Mouse (Mus musculus) thymus, adult 2 months (tissue): ENCODE measurements around the gene Frat2. TPM values are rescaled to one million over a fixed set of nuclear protein-coding genes. Genes with fewer than 3 reads are reported as not detected.

ENCODE experiments used
- DNase-seq: peaks from one replicate; pipeline ENCODE4 v3.0.0; 2021
- H3K27ac ChIP-seq: fragments of 200-500 bp; 2 replicates; pipeline ENCODE4 v1.5.1; 2012; ENCODE audit warnings: low read length, control low read depth; ENCODE audit not compliant: control insufficient read depth, insufficient read depth
- H3K27me3 ChIP-seq: fragments of 200-500 bp; 2 replicates; pipeline ENCODE4 v1.6.1; 2012; ENCODE audit warnings: mild to moderate bottlenecking, low read length, moderate library complexity, mixed read lengths; ENCODE audit not compliant: control insufficient read depth, insufficient read depth
- H3K36me3 ChIP-seq: fragments of 200-500 bp; 2 replicates; pipeline ENCODE4 v1.6.1; 2012; ENCODE audit warnings: mild to moderate bottlenecking, low read length, moderate library complexity; ENCODE audit not compliant: control insufficient read depth, insufficient read depth
- H3K4me1 ChIP-seq: fragments of 200-500 bp; replicated peaks from 2 replicates; pipeline ENCODE4 v1.6.1; 2012; ENCODE audit warnings: low read length; ENCODE audit not compliant: control insufficient read depth, insufficient read depth
- H3K4me3 ChIP-seq: fragments of 200-500 bp; 2 replicates; pipeline ENCODE4 v1.5.1; 2012; ENCODE audit warnings: mild to moderate bottlenecking, low read length, control low read depth, moderate library complexity; ENCODE audit not compliant: control insufficient read depth, insufficient read depth
- CTCF ChIP-seq: fragments of 200-500 bp; IDR thresholded peaks from 2 replicates; pipeline ENCODE4 v1.5.1; 2012; ENCODE audit warnings: mild to moderate bottlenecking, control low read depth, low read length, moderate library complexity, borderline replicate concordance; ENCODE audit not compliant: control insufficient read depth, poor library complexity, insufficient read depth; ENCODE audit errors: extremely low read depth
- POLR2A ChIP-seq: fragments of 200-500 bp; IDR thresholded peaks from 2 replicates; pipeline ENCODE4 v1.6.1; 2012; ENCODE audit warnings: mild to moderate bottlenecking, low read length, control low read depth, moderate library complexity; ENCODE audit not compliant: control insufficient read depth, poor library complexity, insufficient read depth; ENCODE audit errors: extremely low read depth
- WGBS: fragments of 180-500 bp; shearing (Covaris S2); methylation state at CpG from one replicate; pipeline ENCODE4 v1.1.7; 2018; 5-methylcytosine and 5-hydroxymethylcytosine counted together
- polyA plus RNA-seq: library from polyadenylated mRNA; depleted of rRNA; stranded (reverse); fragments of >200 nt; gene quantifications from 2 replicates; pipeline ENCODE4 v1.2.3, GENCODE M21; 2012; rRNA removed

Frat2 gene
- polyA plus RNA-seq, 1 experiment, result 27.4 TPM

DNA sequence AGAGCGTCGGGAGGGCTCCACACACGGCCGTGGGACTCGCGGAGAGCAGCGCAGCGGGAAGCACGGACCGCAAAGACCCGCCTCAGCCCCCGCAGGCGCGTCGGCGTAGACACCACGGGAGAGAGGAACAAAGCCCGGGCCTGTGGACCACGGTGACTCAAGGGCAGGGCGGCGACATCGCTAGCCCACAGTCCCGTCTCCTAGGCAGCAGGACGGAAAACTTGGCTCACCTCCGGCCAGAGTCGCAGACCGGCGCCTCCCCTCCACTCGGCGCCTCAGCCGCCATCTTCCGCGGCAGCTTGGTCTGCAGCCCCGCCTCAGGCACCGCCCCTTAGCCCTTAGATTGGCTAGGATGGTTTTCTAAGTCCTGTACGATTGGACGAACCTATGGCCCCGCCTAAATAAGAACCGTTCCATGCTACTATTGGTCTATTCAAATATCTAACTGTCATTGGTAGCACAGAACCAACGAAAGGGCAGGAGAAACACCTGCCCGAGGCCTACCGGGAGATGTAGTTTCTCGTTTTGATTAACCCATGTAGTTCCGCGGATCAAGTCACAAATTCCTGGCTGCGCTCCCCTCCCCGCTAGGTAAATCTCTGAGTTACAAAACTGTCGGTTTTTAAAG, 46.1 kb downstream of the Frat2 start, which contains the start of gene Arhgap19:
TSS of gene Arhgap19 (minus strand) at position 306 of the 628 bp plus-strand sequence.
- under 1% methylated on average over 48 of the region's 48 CpGs for WGBS
- Histone ChIP-seq H3K4me1 (peaks cover 8% of the 10 kb centered on the region), H3K4me3 (peak within 1 kb of the TSS; percentile 95), H3K27ac (no peak within 1 kb of the TSS), H3K27me3 (no peaks in the 10 kb centered on the region), H3K36me3 (no peaks in the 10 kb centered on the region)
- peak; percentile 75 for TF ChIP-seq POLR2A
- 0 out of 2 replicates have a peak, but pooled peaks have one; percentile 34 for TF ChIP-seq CTCF
- DNase-seq, result peak; percentile 92

DNA sequence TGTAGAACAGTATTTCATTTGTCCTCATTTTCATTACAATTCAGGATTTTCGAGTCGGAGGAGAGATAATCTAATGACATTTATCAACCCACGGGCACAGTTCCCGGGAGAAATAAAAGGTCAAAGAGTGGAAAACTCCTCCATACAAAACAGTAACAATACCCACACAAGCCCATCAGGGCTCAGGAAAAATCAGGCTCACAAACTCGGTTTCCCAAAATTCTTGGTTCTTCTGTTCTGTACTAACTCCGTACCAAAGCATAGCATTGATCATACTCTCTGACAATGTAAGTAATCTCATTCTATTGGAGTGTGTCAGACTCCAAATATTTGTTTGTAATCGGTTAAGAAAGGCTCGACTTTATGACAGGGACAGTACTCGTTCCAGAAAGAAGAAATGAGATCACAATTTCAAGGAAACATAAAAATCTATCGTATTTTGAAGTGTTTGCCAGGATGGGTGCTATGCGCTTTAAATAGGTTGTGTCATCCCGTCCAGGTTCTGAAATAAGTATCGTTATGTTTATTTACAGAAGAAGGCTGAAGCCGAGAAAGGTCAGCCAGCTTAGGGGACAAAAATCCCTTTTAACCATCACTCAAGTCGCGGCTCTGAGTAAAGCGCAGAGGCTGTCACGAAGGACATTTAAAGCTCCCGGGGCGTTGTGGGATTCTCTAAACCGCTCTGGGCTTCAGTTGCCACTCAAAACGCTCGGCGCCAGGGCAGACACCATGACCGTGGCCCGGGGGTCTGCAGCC, 46.8 kb downstream of the Frat2 start:
- peaks cover 8% of the 10 kb centered on the region for H3K4me1 ChIP-seq
- 11% methylated on average over 26 of the region's 26 CpGs for WGBS
- peak overlapping the region; percentile 95 for H3K4me3 ChIP-seq
- TF ChIP-seq POLR2A (no peak), CTCF (no peak)
- H3K27ac ChIP-seq, result no peak overlapping the region
- no peak for DNase-seq
- no peaks in the 10 kb centered on the region for H3K36me3 ChIP-seq
- no peaks in the 10 kb centered on the region for H3K27me3 ChIP-seq

- 79% methylated on average over 6 of the region's 6 CpGs for WGBS
- Histone ChIP-seq H3K27ac (no peak overlapping the region), H3K4me3 (no peak overlapping the region), H3K27me3 (no peaks in the 10 kb centered on the region), H3K4me1 (peaks cover 8% of the 10 kb centered on the region), H3K36me3 (no peaks in the 10 kb centered on the region)
- no peak for DNase-seq
- no peak for TF ChIP-seq POLR2A
- no peak for TF ChIP-seq CTCF
These were observed 47.5 kb downstream of the Frat2 start for GRCm38 (mm10) chr19:41800451-41800850.

DNA sequence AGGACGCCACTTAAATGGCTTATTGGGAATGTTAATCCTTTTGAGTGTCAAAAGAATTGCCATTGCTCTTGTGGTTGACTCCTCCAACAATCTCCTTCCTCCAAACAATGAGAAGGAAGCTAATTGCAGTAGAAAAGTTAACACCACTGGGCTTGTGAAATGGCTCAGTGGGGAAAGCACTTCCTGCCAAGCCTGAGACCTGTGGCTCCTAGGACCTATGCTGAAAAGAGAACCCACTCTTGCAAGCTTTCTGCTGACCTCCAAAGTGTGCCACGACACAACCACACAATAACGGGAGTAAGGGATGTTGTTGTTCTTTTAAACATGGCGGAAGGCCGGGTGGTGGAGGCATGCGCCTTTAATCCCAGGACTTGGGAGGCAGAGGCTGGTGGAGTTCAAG, 50.4 kb downstream of the Frat2 start:
- WGBS, result 83% methylated on average over 6 of the region's 6 CpGs
- Histone ChIP-seq H3K4me3 (no peak overlapping the region), H3K36me3 (no peaks in the 10 kb centered on the region), H3K27ac (no peak overlapping the region), H3K27me3 (no peaks in the 10 kb centered on the region), H3K4me1 (peaks cover 2% of the 10 kb centered on the region)
- no peak for DNase-seq
- TF ChIP-seq POLR2A (no peak), CTCF (no peak)

GRCm38 (mm10) chr19:41796789-41797327, 51.1 kb downstream of the Frat2 start:
- TF ChIP-seq CTCF (no peak), POLR2A (no peak)
- 51% methylated on average over 12 of the region's 12 CpGs for WGBS
- H3K36me3 ChIP-seq, result no peaks in the 10 kb centered on the region

DNA sequence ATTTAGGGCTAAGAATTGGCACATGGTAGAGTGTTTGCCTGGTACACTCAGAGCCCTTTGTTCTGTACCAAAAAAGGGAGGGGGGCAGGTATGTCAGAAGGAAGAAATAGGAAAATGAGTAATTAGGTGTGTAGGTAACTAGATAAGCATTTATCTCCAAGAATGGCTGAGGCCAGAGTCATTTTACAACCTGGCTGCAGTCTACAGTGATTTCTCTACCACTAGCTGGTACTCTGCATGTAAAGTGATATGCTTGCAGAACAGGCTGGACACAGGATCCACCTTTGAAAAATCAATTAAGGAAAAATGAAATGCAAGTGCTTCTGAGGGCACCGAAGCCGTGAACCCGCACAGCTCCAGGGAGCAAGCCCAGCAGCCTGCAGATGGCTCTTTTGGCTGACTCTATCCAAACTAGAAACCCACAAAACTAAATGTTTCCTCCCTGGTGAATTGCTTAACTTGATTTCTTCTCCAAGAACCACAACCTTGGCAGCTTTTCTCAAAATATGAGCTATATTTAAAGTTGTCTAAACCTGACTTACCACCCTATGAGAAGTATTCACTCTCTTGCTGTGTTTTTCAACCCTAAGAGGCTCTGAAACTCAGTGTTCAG, 51.7 kb downstream of the Frat2 start:
- no peak for TF ChIP-seq CTCF
- TF ChIP-seq POLR2A, result no peak
- 42% methylated on average over 3 of the region's 3 CpGs for WGBS
- H3K4me3 ChIP-seq, result no peak overlapping the region
- peaks cover 2% of the 10 kb centered on the region for H3K4me1 ChIP-seq
- DNase-seq, result no peak
- H3K27ac ChIP-seq, result no peak overlapping the region
- no peaks in the 10 kb centered on the region for H3K27me3 ChIP-seq
- no peaks in the 10 kb centered on the region for H3K36me3 ChIP-seq

More at GRCm38 (mm10) chr19:41796789-41797327, 51.1 kb downstream of the Frat2 start:
- Histone ChIP-seq H3K4me1 (peaks cover 2% of the 10 kb centered on the region), H3K27ac (0 out of 2 replicates have a peak overlapping the region, but pooled peaks have one; percentile 20), H3K27me3 (no peaks in the 10 kb centered on the region), H3K4me3 (no peak overlapping the region)
- DNase-seq, result no peak

Other genes starting within 250 kb of the Frat2 start
- 0.94 and 1.0 TPM in 2 replicates for gene Slit1, start 104.5 kb downstream of the Frat2 start, polyA plus RNA-seq
- gene Arhgap19, start 46.1 kb downstream of the Frat2 start, polyA plus RNA-seq, result 18.8 and 23.0 TPM in 2 replicates
- 15.4 and 26.4 TPM in 2 replicates for gene Frat1, start 18.2 kb downstream of the Frat2 start, polyA plus RNA-seq
- gene Rrp12, start 48.0 kb upstream of the Frat2 start, polyA plus RNA-seq, result 9.7 and 10.9 TPM in 2 replicates
- gene Pgam1, start 63.8 kb upstream of the Frat2 start, polyA plus RNA-seq, result 187 and 200 TPM in 2 replicates
- gene Exosc1, start 85.3 kb upstream of the Frat2 start, polyA plus RNA-seq, result 20.3 and 20.5 TPM in 2 replicates
- 162 and 176 TPM in 2 replicates for gene Zdhhc16, start 85.3 kb upstream of the Frat2 start, polyA plus RNA-seq
- 142 TPM in 2 replicates for gene Mms19, start 133.0 kb upstream of the Frat2 start, polyA plus RNA-seq
- gene Ubtd1, start 133.6 kb upstream of the Frat2 start, polyA plus RNA-seq, result 27.3 and 36.9 TPM in 2 replicates
- gene Ankrd2, start 187.9 kb upstream of the Frat2 start, polyA plus RNA-seq, result 0.20 TPM in 1 of 2 replicates, not detected in the other
- gene Hoga1, start 197.5 kb upstream of the Frat2 start, polyA plus RNA-seq, result 0.84 and 1.2 TPM in 2 replicates
- gene 4933411K16Rik, start 204.1 kb upstream of the Frat2 start, polyA plus RNA-seq, result 0.27 TPM in 1 of 2 replicates, not detected in the other
- gene Morn4, start 238.2 kb upstream of the Frat2 start, polyA plus RNA-seq, result 0.98 and 1.1 TPM in 2 replicates
- gene Pi4k2a, start 242.3 kb upstream of the Frat2 start, polyA plus RNA-seq, result 36.8 and 42.2 TPM in 2 replicates